Mouse (Mus musculus): ENCODE results near the gene Amtn. TPM values are rescaled to one million over a fixed set of nuclear protein-coding genes. Genes with fewer than 3 reads are reported as not detected.
"Not testable (repeated sequence)": the region's sequence is repeated elsewhere in the genome, so short reads cannot be mapped to it uniquely, and the experiment has no call there.

Gene Amtn
- polyA plus RNA-seq (2015; fragmentation: Nextera tagmentation; extraction: Ambion mirVana): not detected in 2 replicates

DNA sequence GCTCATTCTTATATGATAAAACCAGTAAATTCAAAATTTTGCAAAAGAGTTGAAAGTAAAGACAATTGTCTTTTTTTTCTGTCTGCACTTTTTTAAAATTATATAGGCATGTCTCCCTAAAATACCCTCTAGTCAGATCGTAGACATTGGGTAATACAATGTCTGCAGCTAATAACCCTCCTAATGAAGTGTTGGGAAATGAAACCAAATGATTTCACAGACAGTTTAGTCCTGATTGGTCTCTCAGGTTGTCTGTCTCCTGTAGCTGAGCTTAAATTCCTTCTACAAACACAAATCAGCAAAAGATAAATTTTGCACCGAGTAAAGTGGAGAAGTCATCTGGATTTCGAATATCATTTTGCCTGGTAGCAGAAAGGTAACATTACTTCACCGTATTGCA is at the start of gene Amtn:
Amtn (plus strand) TSS at position 301 of the 400 bp plus-strand sequence.
- Histone ChIP-seq H3K27me3 (ENCODE audit: insufficient read depth, low read length) (no peaks in the 10 kb centered on the region), H3K4me2 (ENCODE audit: low read length) (no peak within 1 kb of the TSS), H3K9ac (ENCODE audit: low read depth, low read length) (no peak within 1 kb of the TSS), H3K4me3 (replicated peaks; ENCODE audit: low read depth, low read length) (no peak within 1 kb of the TSS), H3K9me3 (replicated peaks; ENCODE audit: low read length) (no peaks in the 10 kb centered on the region), H3K4me1 (replicated peaks; ENCODE audit: insufficient read depth, low read length) (no peaks in the 10 kb centered on the region), H3K36me3 (ENCODE audit: insufficient read depth, low read length) (no peaks in the 10 kb centered on the region), H3K27ac (no peak within 1 kb of the TSS)
- WGBS: 73% methylated on average over 4 of the region's 4 CpGs
- ATAC-seq (replicated peaks; ENCODE audit: low FRiP score, low read depth): no peak
- TF ChIP-seq CTCF (IDR thresholded peaks at IDR 0.05; ENCODE audit: low read depth): no peak
- no peak for DNase-seq (ENCODE audit: low spot score)

DNA sequence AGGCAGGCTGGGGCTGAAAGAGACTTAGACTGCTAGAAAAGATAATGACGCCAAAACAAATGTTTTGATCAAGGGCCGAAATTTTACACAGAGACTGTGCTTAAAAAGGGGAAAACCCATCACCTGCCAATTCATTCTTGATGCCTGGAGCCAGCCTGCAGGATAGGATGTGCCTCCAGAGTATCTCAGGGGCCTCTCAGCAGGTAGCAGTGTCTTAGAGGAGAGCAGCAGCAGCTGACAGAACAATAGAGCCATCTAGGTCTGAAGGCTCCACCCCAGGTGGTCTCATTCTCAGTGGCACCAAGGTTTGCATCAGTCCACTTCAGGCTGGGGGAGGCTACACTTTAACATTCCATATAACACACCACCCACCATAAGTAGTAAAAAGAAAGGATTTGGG is 27.4 kb upstream of the Amtn start:
- not testable (repeated sequence) for H3K4me1 ChIP-seq (replicated peaks; ENCODE audit: insufficient read depth, low read length); H3K9me3 ChIP-seq (replicated peaks; ENCODE audit: low read length); H3K9ac ChIP-seq (ENCODE audit: low read depth, low read length); H3K27me3 ChIP-seq (ENCODE audit: insufficient read depth, low read length); DNase-seq (ENCODE audit: low spot score); H3K4me3 ChIP-seq (replicated peaks; ENCODE audit: low read depth, low read length); H3K36me3 ChIP-seq (ENCODE audit: insufficient read depth, low read length); H3K27ac ChIP-seq; ATAC-seq (replicated peaks; ENCODE audit: low FRiP score, low read depth); H3K4me2 ChIP-seq (ENCODE audit: low read length)
- WGBS: 58% methylated on average over 2 of the region's 2 CpGs

DNA sequence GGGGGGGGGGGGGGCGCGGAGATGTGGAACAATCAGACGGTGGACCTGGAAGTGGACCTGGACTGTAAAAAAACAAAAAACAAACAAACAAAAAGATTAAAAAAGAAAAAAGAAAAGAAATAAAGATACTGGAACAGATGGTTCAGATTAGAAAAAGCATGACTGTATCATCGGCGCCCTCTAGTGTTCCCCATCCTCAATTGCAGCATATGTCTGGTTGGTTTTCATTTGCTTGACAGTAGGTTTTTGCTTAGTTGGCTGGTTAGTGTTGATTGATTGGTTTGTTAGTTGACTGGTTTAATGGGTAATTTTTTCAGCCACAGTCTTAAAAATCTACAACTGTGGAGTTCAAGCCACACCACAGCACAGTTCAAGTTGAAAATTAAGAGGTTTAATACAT is 11.1 kb upstream of the Amtn start:
- no peak overlapping the region for H3K9ac ChIP-seq (ENCODE audit: low read depth, low read length)
- WGBS: 11% methylated on average over 5 of the region's 5 CpGs
- no peaks in the 10 kb centered on the region for H3K27me3 ChIP-seq (ENCODE audit: insufficient read depth, low read length)
- no peaks in the 10 kb centered on the region for H3K9me3 ChIP-seq (replicated peaks; ENCODE audit: low read length)
- H3K4me3 ChIP-seq (replicated peaks; ENCODE audit: low read depth, low read length): no peak overlapping the region
- DNase-seq (ENCODE audit: low spot score) (peak; percentile 37), ATAC-seq (replicated peaks; ENCODE audit: low FRiP score, low read depth) (no peak)
- no peaks in the 10 kb centered on the region for H3K36me3 ChIP-seq (ENCODE audit: insufficient read depth, low read length)
- no peak overlapping the region for H3K27ac ChIP-seq
- peak; percentile 86 for TF ChIP-seq CTCF (IDR thresholded peaks at IDR 0.05; ENCODE audit: low read depth)
- no peaks in the 10 kb centered on the region for H3K4me1 ChIP-seq (replicated peaks; ENCODE audit: insufficient read depth, low read length)
- no peak overlapping the region for H3K4me2 ChIP-seq (ENCODE audit: low read length)

DNA sequence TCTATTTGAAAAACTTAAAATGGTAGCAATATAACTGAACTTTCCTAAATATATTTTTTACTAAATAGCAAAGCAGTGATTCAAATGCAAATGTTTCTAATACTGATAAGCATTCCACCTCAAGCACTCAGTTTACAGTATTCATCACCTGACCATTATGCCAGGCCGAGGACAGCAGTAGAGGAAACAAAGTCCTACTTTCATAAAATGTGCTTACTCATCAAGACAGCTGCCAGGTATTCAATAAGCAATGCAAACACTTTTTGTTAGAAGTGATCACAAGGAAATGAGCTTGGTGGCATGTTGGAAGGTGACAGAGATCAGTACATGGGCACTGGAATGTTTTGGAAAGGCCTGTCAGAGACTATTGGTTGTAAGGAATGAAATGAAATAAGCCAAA is 9.0 kb upstream of the Amtn start:
- Histone ChIP-seq H3K27me3 (ENCODE audit: insufficient read depth, low read length) (no peaks in the 10 kb centered on the region), H3K27ac (no peak overlapping the region), H3K9ac (ENCODE audit: low read depth, low read length) (no peak overlapping the region), H3K9me3 (replicated peaks; ENCODE audit: low read length) (no peaks in the 10 kb centered on the region), H3K4me1 (replicated peaks; ENCODE audit: insufficient read depth, low read length) (no peaks in the 10 kb centered on the region), H3K36me3 (ENCODE audit: insufficient read depth, low read length) (no peaks in the 10 kb centered on the region), H3K4me2 (ENCODE audit: low read length) (no peak overlapping the region), H3K4me3 (replicated peaks; ENCODE audit: low read depth, low read length) (no peak overlapping the region)
- no peak for ATAC-seq (replicated peaks; ENCODE audit: low FRiP score, low read depth)
- 53% methylated on average over 1 of the region's 1 CpGs for WGBS
- no peak for TF ChIP-seq CTCF (IDR thresholded peaks at IDR 0.05; ENCODE audit: low read depth)
- no peak for DNase-seq (ENCODE audit: low spot score)

DNA sequence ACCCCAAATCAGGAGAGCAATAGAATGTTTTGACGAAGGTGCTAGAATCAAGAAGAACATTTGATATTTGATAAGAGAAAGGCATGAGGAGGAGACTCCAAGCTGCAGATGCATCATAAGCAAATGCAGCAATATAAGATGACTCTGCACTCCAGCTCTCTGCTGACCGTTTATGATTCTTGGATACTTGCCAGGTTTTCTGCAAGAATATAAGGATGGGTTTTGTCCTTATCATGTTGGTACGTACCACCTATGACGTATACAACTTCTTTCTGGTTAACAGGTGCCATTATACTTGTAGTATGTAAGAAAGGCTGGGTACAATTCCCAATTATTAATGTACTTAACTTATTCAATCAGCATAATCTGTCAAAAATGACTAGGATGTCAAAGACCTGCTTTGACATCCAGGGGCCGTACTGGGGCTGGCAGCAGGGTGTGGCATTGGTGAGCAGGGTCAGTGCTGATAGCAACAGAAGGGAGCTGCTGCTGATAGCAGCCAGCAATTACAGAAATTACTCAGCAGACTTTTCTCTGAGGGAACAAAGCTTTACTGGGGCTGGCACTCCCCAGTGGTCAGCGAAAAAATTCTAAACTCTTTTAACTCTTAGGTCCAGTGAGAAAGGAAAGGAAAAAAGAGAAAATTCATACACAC is 5.2 kb upstream of the Amtn start:
- no peak for TF ChIP-seq CTCF (IDR thresholded peaks at IDR 0.05; ENCODE audit: low read depth)
- 57% methylated on average over 6 of the region's 6 CpGs for WGBS
- H3K27me3 ChIP-seq (ENCODE audit: insufficient read depth, low read length): no peaks in the 10 kb centered on the region
- DNase-seq (ENCODE audit: low spot score) (no peak), ATAC-seq (replicated peaks; ENCODE audit: low FRiP score, low read depth) (no peak)
- no peak overlapping the region for H3K9ac ChIP-seq (ENCODE audit: low read depth, low read length)
- H3K9me3 ChIP-seq (replicated peaks; ENCODE audit: low read length): no peaks in the 10 kb centered on the region
- no peaks in the 10 kb centered on the region for H3K36me3 ChIP-seq (ENCODE audit: insufficient read depth, low read length)
- no peak overlapping the region for H3K27ac ChIP-seq
- H3K4me3 ChIP-seq (replicated peaks; ENCODE audit: low read depth, low read length): no peak overlapping the region
- no peaks in the 10 kb centered on the region for H3K4me1 ChIP-seq (replicated peaks; ENCODE audit: insufficient read depth, low read length)
- H3K4me2 ChIP-seq (ENCODE audit: low read length): no peak overlapping the region

DNA sequence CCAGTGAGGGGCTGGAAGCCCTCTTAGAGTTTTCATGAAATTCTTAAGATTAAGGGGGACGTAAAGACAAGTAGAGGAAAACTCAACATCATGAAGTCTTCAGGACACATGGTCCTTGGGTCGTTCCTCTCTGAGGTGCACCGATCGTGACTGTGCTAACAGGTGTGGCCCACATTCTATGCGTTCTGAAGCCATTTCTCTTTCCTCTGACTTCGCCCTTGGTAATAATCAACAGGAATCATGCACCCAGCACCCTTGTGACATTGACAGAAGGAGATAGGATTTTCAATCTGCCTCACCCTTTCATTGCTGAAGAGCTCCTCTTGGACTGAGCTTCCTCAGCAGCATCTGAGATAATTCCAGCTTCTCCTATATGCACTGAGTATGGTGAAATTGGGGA is 3.3 kb upstream of the Amtn start:
- DNase-seq (ENCODE audit: low spot score) (no peak), ATAC-seq (replicated peaks; ENCODE audit: low FRiP score, low read depth) (no peak)
- Histone ChIP-seq H3K4me2 (ENCODE audit: low read length) (no peak overlapping the region), H3K36me3 (ENCODE audit: insufficient read depth, low read length) (no peaks in the 10 kb centered on the region), H3K9ac (ENCODE audit: low read depth, low read length) (no peak overlapping the region), H3K4me3 (replicated peaks; ENCODE audit: low read depth, low read length) (no peak overlapping the region), H3K27me3 (ENCODE audit: insufficient read depth, low read length) (no peaks in the 10 kb centered on the region), H3K9me3 (replicated peaks; ENCODE audit: low read length) (no peaks in the 10 kb centered on the region), H3K27ac (no peak overlapping the region), H3K4me1 (replicated peaks; ENCODE audit: insufficient read depth, low read length) (no peaks in the 10 kb centered on the region)
- WGBS: 74% methylated on average over 6 of the region's 6 CpGs
- TF ChIP-seq CTCF (IDR thresholded peaks at IDR 0.05; ENCODE audit: low read depth): no peak

DNA sequence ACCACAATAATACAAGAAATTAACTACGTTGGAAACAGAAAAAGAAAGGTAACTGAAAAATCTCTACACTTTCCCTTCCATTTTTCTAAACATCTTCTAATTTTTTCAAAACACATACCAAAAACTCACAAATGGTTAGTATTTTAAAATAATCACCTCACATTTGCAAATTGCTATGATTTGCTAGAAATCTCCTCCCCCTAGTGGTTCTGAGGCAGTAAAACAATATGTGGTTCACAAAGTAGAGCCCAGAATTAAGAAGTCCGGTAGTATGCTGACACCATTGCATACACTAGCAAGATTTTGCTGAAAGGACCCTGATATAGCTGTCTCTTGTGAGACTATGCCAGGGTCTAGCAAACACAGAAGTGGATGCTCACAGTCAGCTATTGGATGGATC is 16.1 kb downstream of the Amtn start:
- not testable (repeated sequence) for DNase-seq (ENCODE audit: low spot score); H3K4me2 ChIP-seq (ENCODE audit: low read length); H3K4me1 ChIP-seq (replicated peaks; ENCODE audit: insufficient read depth, low read length); H3K4me3 ChIP-seq (replicated peaks; ENCODE audit: low read depth, low read length); H3K36me3 ChIP-seq (ENCODE audit: insufficient read depth, low read length); H3K27me3 ChIP-seq (ENCODE audit: insufficient read depth, low read length); H3K9ac ChIP-seq (ENCODE audit: low read depth, low read length); H3K27ac ChIP-seq; H3K9me3 ChIP-seq (replicated peaks; ENCODE audit: low read length); ATAC-seq (replicated peaks; ENCODE audit: low FRiP score, low read depth)
- 89% methylated on average over 2 of the region's 2 CpGs for WGBS
- TF ChIP-seq CTCF (IDR thresholded peaks at IDR 0.05; ENCODE audit: low read depth): peak; percentile 42; the same call in 1 of the 2 replicates
